Mouse (Mus musculus) testis, adult 2 months (tissue): ENCODE data around the gene Nsg1.

Experiments used
- CTCF ChIP-seq: fragments of 200-500 bp; IDR thresholded peaks from 2 replicates; pipeline ENCODE4 v1.5.1; 2012; ENCODE audit warnings: low read depth, mild to moderate bottlenecking, inconsistent platforms, low read length, moderate library complexity; ENCODE audit not compliant: control insufficient read depth, insufficient read depth, insufficient replicate concordance
- POLR2A ChIP-seq: fragments of 200-500 bp; IDR thresholded peaks from 2 replicates; pipeline ENCODE4 v1.6.1; 2012; ENCODE audit warnings: low read depth, mild to moderate bottlenecking, inconsistent platforms, low read length, moderate library complexity; ENCODE audit not compliant: control insufficient read depth

- TF ChIP-seq POLR2A (no peak), CTCF (no peak)
These were observed 69.1 kb downstream of the Nsg1 start for GRCm38 (mm10) chr5:38090581-38090980.
